Mouse (Mus musculus): ENCODE measurements around the gene Glra4.

The Glra4 gene
- long read RNA-seq, experiment 1: 0 reads
- long read RNA-seq, experiment 2: 0 reads

DNA sequence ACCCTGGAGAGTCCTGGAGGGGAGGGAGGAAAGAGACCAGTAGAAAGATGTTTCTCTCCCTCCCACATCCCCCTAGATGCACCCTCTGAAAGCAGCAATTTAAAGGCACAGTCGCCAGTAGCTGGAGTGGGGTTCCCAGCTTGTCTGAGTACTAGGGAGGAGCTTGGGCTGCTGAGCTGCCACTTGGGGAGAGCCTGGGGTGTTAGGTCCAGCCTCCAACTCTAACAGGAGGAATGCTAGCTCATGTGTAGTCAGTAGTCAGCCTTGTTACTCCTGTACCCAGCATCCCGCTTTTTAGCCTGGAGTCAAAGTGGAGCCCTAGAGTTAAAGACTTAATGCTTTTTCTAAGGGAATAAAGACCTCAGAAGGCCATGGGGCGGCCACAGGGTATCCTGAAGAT, at the start of gene Glra4:
Gene Glra4 (minus strand): TSS at position 101 of the 400 bp plus-strand sequence.
- intact Hi-C loops (cut with DNase I): no loop called here

DNA sequence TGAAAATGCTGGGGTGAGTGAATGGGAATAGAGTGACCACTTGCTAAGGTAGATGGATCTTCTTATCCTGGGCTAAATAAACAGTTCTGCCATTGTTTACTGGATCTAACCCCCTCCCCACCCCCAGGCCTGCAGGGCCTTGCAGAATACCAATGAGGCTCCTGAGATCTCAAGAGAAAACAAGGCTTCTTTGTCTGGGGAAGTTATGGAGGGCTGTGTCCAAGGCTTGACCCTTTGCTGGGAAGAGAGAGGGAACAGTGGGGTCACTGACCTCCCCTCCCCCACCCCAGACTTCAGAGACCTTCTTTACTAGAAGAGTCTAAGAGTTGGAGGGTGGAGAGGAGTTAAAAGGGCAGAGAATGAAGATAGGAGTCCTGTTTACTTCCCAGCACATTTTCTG, 48.7 kb upstream of the Glra4 start:
- intact Hi-C loops (cut with DNase I): no loop called here

DNA sequence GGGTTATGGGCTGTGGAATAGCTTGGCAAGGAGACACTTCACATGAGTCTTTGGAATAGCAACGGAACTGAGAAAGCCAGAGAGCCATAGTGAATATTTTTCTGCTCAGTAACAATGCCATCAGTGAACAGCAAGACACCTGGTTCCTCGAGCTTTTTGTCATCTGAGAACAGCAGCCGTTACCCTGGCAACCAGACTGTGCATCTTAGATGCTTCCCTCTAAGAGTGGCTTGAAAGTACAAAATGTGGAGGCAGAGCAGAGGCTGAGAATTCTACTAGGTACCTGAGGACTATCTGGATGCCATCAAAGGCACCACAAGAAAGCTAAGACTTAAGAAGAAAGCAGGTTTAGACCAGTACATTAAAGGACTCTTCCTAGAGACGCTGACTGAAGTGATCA, 45.1 kb upstream of the Glra4 start:
- intact Hi-C loops (cut with DNase I): no loop called here

DNA sequence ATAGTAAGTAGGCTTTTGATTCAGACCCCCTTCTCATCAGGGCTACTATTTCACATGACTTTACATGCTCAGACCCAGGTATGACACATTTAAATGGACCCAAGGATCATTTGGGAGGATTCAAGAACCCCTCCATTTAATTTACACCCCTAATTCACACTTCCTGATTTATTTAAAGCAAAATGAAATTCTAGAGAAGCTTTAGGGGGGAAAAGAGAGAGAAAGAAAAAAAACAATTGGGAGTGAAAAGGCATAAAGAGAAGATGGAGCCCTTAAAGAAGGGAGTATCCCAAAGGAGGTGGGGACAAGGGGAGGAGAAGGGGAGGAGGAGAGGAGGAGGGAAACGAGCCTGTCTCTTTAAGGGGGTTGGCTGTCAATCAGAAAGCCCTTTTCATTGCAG, 42.4 kb upstream of the Glra4 start, which contains the start of gene Plp1:
Gene Plp1 (plus strand): TSS at position 301 of the 400 bp plus-strand sequence.
- intact Hi-C loops (cut with DNase I): loop anchor here (5.0 kb wide), 2 partner anchors 60 to 200 kb away; no protein-coding TSS in a partner anchor

DNA sequence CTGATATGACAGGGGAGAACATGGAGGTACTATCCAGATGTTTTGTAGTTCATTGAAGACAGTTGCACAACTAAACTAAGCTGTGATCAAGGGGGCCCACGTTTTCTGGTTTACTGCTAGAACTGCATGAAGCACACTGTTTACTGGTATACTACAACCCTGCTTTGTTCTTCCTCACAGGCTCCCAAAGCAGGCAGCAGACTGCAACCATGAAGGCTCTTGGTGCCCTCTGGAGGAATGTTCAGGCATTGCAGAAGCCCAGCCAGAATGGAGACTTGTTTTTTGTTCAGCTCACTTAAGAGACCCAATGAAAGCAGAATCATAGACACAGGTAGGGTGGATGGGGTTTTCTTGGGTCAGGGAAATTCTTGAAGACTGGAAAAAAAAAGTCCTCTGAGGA, 40.3 kb upstream of the Glra4 start:
- intact Hi-C loops (cut with DNase I): loop anchor here (2.0 to 5.0 kb wide), 3 partner anchors 58 to 198 kb away; partner anchors contain the start of gene Morf4l2

DNA sequence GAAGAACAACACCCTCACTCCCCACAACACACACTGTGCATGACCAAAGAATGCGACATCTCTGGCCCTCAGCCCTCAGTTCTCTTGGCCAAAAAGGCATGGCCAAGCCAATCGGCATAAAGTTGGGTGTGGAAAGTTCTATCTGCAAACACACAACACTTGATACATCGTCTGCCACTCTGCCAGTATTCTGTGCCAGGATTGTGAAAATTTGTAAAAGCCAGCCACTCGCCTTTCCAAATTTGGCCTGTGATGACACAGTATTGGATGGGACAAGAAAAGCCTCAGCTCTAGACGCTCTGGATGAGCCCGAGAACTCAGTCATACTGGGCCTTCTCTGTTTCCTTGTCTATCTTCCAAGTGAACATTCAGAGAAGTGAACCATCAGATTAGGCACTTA, 39.8 kb upstream of the Glra4 start:
- intact Hi-C loops (cut with DNase I): loop anchor here (2.0 to 5.0 kb wide), 3 partner anchors 57 to 197 kb away; partner anchors contain the start of gene Morf4l2

DNA sequence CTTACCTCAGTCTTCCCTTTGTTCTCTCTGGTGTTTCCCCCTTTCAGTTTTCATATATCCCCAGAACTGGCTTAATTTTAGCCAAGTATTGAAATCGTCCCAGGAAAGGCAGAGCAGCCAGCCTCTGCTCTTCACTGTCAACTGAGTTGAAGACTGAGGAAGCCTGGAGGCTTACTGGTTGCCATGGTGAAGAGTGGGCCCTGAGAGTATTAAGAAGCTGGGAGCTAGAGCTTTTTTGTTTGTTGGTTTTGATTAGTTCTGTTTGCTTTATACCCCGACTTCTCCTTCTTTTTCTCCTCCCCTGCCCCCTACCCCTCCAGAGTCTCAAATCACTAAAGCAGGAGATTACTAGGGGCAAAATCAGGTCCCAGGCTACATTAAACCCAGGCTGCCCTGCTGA, 17.3 kb upstream of the Glra4 start:
- intact Hi-C loops (cut with DNase I): no loop called here

DNA sequence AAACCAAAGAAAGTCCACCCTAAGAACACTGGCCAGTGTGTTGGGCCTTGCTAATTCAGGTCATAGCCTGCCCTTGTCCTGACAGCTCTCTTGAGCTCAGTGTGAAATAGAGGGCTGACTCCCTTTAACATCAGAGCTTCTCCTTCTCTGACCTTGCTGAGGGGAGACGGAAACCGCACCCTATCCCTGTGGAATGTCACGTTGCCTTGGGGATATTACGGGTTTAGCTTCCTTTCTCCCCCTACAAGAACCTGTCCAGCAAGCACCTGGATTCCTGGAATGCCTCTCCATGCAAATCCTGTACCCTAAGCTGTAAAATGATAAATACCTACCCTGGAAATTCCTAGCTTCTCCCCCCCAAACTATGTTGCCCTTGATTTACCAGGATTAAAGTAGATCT, 9.5 kb upstream of the Glra4 start:
- intact Hi-C loops (cut with DNase I): no loop called here

DNA sequence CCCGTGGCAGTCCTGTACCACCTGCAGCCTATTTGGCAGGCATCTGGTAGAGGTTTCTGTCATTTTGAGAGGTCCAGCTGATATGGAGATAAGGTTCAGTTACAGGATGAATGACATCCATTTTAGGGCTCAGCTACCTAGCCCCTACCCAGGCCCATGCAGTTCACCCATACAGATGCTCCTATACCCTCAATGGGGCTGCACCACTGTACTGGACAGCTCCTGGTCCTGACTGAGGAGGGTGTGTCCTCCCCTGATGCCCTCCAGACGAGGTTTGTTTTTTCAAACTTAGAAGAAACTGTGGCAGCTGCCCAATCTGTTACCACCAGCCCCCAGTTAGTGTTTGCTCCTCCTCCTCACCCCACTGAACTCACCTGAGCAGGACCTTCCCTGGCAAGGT, 679 bp downstream of the Glra4 start:
- intact Hi-C loops (cut with DNase I): no loop called here

DNA sequence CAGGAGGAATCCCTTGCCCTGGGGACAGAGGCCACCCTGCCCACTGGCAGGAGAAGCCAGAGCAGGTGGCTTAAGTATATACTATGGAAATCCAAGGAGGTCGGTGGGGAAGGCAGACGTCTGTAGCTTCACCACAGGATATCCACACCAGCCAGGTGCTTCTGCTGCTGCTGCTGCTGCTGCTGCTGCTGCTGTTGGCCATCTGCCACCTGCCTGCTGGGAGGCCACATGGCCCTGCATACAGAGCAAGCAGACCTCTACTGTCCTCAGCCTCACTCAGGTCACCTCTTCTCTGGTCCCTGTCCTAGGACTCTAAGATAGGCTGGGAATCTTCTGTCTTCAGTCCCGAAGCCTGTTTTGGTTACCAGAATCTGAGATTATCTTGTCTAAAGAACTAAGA, 1.9 kb downstream of the Glra4 start:
- intact Hi-C loops (cut with DNase I): no loop called here

DNA sequence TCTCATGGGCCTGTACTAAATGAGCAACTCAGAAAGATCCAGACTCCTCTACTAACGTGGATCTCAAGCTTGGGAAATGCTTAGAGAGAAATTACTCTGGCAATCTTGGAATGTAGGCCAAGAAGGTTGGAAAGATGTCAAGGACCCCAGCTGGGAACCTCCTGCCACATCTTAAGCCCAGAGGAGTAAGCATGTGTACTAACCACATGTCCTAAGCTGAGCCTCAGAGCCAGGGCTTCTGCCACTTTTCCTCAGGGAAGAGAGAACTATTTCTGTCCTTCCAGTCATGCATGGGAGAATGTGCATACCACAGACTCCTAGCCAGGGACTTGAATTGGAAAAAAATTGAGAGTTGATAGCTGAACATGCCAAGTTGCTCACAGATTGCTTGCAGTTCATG, 6.9 kb downstream of the Glra4 start:
- intact Hi-C loops (cut with DNase I): no loop called here

DNA sequence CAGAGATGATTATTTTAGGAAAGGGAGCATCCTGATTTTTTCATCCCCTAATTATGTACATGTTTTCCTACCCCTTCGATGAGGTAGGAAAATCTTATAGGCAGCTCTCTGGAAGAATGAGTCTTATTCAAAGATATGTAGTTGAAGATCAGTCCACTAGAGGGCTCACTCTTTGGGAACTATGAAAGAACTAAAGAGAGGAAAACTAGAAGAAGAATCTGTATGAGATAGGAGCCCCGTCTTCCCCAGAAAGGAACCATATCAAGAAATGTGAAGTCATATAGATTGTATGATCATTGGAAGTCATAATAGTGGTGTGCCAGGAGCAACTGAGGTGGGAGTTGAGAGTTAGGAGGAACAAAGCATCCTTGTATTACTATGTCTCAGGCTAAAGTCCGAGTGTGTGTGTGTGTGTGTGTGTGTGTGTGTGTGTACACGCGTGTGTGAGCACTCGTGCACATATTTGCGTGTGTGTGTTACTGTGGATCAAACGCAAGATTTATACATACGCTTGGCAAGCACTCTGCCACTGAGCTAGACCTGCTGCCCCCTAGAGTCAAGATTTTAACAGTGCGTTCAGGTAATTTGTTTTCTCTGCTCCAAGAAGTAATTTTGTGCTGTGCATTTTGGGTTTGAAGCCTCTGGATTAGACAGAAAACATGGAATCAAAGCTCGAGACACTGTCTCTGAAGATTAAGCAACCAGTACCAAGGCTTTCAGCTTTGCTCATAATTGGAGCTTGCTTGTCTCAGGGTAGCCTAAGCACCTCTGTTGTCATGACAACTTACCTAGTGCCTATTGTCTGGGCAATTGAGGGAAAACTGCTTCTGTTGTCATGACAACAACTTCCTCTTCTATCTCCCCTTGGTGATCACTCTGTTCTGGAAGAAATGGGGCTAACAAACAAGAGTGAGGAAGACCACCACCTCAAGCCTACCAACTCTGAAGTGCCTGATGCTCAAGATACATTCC, 18.6 kb downstream of the Glra4 start:
- intact Hi-C loops (cut with DNase I): loop anchor here (5.0 kb wide), 1 partner anchor 61 kb away; the partner anchor contains the start of gene Plp1

DNA sequence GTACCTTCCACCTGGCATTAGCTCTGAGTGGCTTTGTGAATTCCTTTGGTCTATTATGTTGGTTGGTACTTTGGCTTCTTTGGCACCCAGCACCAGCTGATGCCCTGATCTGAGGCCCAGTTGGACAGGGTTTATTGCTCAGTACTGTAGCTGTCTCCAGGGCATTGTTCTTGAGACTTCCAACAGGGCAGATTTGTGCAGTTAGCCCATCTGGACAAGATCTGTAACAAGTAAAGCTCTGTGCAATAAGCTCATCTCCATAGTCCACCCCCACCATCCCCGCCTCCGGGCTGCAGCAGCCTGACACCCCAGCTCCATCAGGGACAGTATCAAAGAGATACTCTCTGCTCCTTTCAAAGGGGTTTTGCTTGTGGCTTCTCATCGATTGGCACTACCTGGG, 24.5 kb downstream of the Glra4 start:
- intact Hi-C loops (cut with DNase I): no loop called here

DNA sequence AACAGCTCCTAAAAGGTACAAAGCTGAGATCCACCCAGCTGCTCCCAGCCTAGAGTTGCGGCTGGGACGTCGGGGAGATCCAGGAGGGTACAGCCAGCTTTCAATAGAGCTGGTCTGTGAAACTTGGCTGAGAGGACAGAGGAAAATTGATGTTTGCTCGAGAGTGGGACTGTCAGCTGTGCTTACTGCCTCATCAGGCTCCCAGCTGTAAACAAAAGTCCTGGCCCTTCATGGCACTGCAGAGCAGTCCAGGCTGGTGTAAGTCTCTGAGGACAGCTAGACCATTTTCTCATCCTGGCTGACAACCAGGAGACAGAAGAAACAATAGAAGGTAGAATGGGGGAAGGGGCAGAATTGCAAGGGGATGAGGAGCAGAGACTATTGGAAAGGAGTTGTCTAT, 30.6 kb downstream of the Glra4 start:
- intact Hi-C loops (cut with DNase I): no loop called here

DNA sequence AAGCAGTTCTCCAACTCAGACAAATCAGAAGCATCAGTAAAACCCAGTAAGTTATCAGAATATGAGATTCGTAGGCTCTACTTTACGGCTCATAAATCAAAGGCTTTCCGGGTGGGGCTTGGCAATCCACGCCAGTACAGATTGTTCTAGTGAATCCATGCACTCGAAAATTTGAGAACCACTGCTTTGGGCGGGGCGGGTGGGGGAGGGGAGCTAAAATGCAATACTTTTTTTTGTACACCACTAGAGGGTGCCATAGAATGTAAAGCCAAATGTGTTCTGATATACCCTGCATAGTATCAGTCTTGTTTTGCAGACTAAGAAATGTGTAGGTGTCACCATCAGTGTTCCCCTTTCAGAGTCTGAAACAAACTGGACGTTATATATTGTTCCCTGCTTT, 35.3 kb downstream of the Glra4 start:
- intact Hi-C loops (cut with DNase I): loop anchor here (5.0 kb wide), 1 partner anchor 273 kb away; no protein-coding TSS in a partner anchor

DNA sequence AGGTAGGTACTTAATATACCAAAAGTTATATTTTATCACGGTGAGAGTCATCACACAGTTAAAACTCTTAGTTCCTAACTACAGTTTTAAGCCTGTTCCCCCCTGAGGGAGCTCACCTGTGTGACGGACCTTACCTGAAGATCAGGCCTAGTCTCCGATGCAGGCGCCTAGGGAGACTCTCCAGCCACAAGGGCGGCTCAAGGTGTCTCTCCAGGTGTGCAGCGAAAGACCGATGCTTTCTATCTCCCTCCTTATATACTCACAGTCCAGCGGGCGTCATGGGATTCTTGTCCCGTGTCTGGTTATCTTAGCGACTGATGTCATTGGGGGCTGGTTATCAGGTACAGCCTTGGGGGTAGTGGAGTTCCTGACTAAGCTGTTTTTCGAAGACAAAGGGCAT, 36.5 kb downstream of the Glra4 start, which contains the start of gene Morf4l2:
Gene Morf4l2 (minus strand): TSS at position 232 of the 400 bp plus-strand sequence.
- intact Hi-C loops (cut with DNase I): loop anchor here (2.0 to 5.0 kb wide), 2 partner anchors 77 to 274 kb away; no protein-coding TSS in a partner anchor

DNA sequence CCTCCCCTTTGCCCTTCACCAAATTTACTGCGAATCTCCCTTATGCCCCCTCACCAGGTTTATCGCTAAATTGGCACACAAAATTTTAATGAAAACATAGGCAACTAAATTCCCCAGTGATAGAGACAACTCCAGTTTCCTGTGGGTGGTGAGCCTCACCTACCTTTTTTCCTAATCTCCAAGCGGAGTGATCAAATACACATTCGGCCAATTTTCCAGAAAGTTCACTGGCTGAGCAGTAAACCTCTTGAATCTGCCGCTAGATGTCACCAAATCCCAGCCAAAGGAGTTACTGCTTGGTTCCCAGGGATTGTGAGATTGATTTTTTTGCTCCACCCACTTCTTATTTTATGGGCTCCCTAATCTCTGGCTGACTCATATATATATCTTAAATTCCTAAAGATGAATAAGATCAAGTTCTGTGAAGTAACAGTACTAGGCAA, 37.3 kb downstream of the Glra4 start:
- intact Hi-C loops (cut with DNase I): loop anchor here (2.0 to 5.0 kb wide), 2 partner anchors 78 to 275 kb away; no protein-coding TSS in a partner anchor

DNA sequence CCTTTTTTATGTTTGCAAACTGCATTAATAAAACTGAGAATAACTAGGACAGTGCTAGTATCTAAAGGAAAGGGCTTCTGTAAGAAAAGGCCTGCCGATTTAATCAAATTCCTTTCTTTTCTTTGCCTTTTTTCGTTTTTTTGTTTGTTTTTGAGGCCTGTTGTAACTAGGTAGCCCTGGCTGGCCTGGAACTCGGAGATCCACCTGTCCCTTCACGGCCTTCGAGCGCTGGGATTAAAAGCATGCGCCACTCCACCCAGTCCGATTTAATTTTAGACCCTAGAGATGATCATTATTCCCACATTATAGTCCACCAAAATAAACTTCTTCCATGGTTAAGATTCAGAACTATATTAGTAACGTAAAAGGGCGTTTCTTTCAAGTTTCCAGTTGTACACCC, 37.7 kb downstream of the Glra4 start:
- intact Hi-C loops (cut with DNase I): loop anchor here (2.0 to 5.0 kb wide), 2 partner anchors 79 to 275 kb away; no protein-coding TSS in a partner anchor

DNA sequence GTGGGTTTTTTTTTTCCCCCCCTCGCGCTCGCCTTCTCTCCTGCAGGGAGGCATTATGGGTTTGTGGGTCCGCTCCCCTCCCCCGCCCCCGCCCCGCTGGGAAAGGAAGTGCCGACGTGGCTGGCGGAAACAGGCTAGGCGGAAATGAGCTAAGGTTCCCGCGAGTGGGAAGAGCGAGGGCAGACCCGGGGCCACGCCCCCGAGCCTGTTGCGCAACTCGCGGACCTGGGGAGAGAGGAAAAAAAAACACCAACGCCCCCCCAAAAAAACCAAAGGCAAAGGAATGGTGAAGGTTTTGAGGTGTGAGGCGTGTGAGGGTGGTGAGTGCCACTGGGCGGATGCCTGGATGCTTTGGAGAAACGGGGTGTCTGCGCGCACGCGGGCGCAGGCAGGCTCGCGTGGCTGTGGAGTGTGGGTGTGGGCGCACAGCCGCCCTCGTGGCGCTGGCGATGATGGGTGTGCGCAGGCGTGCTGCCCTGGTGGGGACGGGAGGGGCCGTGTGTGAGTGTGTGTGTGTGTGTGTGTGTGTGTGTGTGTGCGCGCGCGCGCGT, 38.2 kb downstream of the Glra4 start:
- intact Hi-C loops (cut with DNase I): loop anchor here (2.0 to 5.0 kb wide), 2 partner anchors 79 to 276 kb away; no protein-coding TSS in a partner anchor

DNA sequence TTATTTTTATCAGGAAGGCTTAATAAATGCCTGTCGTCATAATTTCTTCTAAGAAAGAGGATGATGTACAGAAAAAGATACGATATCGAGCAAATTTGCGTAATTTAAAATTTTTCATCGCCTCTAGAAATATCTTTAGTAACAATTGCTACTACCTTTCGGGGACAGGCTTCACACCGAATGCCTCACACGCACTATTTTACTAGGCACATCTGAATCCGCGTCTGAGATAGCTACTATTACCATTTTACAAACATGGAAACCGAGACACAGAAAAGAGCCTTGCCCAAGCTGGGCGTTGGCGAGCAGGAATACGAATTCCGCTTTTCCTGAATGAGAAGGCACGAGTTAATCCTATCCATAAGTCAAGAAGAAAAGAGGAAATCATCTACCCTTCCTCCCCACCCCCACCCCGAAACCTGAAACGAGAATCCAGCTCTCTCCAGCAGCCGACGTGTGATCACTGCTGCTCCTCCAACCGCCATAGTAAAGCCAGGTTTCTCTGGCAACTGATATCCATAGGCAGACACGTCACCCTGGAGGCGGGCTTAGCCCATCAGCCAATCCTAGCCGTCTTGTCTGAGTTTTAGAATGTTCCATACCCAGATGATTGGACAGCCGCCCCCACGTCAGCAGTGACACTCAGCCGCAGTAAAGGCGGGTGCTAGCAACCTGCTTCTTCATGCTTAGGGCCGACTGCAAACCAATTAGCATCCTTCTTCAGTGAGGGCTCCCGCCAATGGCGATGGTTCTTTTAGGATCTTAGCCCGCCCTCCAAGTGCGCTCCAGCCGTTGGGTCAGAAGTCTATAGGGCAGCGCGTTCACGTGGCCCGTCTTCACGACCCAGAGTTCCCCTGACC, 38.9 kb downstream of the Glra4 start:
- intact Hi-C loops (cut with DNase I): loop anchor here (5.0 kb wide), 1 partner anchor 276 kb away; no protein-coding TSS in a partner anchor

Measured in adrenal gland (tissue).